Mouse (Mus musculus) small intestine, adult 2 months (tissue): ENCODE measurements around the gene Hopx.

ENCODE experiments used
- CTCF ChIP-seq: fragments of 200-500 bp; IDR thresholded peaks from 2 replicates; pipeline ENCODE4 v1.5.1; 2012; ENCODE audit warnings: low read depth, mild to moderate bottlenecking, control low read depth, inconsistent platforms, low read length, moderate library complexity, mixed read lengths; ENCODE audit not compliant: insufficient replicate concordance, insufficient read length; ENCODE audit errors: extremely low read depth
- POLR2A ChIP-seq: fragments of 200-500 bp; IDR thresholded peaks from 2 replicates; pipeline ENCODE4 v1.6.1; 2012; ENCODE audit warnings: low read depth, mild to moderate bottlenecking, control low read depth, inconsistent platforms, low read length, moderate library complexity

GRCm38 (mm10) chr5:77128854-77129253, 13.9 kb upstream of the Hopx start:
- TF ChIP-seq CTCF = no peak
- no peak for TF ChIP-seq POLR2A
